Mouse (Mus musculus): ENCODE measurements at regions not wholly inside any gene's neighbourhood (a gene's known extent, or its start where the extent isn't known, plus 50 kb on each side); places are given as distances from the start of the nearest gene placed in this dataset.

DNA sequence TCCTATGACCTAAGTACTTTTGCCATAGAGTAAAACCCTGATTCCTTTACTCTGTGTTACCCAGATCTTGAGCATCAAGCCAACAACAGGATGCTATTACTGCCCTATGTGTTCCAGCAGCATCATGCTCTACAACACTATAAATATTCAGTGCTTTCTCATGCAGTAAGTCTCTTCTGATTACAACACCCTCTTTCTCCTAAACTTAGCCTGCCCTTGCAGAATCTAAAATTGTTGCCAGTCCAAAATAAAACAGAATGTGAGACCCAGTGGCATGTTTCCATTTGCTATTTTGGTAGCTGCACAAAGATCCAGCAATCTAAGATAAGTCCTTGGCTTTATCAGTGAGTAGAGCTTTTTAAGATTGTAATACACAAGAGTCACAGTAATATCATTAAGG, 1154.1 kb upstream of the Map3k7 start:
- no peak for TF ChIP-seq CTCF (IDR thresholded peaks at IDR 0.05)
- TF ChIP-seq EP300 (IDR thresholded peaks at IDR 0.05), result no peak

Measured in lung, postnatal 0 days (tissue).